Mouse (Mus musculus): Measurements from ENCODE around the gene Gm45140.

Gene Gm45140

DNA sequence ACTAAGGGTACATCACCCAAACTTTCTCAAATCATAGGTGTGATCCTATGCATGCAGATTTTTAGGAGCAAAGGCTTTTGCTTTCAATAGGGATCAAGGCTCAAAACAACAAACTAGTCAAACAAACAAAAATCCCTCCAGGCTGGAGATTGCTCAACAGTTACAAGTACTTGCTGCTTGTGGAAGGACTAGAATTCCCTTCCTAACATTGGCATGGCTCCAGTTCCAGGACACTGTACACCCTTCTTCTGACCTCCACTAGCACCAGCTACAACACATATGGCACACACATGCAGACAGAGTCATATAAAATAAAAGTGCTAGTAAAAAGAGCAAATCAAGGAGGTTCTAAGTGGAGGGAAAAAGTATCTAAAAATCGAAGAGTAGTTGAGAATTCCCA, 11.2 kb upstream of the Gm45140 start:
- DNase-seq (ENCODE audit: inconsistent age in 2 of 2, low spot score in 1 of 2), result peak in 1 of 2 experiments; percentile 70

DNA sequence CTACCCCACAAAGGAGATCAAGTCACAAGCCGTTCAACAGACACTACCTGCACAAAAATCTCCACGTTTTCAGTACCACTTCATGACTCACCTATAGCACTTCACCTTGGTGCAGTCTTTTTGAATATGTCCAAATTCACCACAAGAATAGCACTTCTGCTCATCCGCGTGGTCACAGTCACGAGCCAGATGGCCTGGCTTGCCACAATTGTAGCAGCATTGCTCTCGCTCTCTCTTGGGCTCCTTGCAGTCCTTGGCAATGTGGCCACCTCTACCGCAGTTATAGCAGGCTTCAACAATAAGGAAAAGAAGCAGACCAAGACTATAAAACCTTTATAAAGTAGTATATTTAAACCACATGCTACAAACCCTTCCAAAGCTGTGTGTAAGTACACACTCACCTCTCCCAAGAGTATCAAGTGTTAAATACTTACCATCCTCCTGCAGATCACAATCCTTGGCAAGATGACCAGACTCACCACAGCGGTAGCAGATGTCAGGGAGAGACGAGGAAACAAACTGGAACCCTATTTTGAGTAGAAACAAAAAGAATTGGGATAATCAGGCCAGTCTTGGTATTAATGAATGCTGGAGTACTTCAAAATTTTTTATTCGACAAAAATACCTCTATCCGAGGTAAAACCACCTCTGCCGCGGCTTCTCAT, 9.6 kb upstream of the Gm45140 start:
- DNase-seq (ENCODE audit: inconsistent age in 2 of 2, low spot score in 1 of 2), result no peak

DNA sequence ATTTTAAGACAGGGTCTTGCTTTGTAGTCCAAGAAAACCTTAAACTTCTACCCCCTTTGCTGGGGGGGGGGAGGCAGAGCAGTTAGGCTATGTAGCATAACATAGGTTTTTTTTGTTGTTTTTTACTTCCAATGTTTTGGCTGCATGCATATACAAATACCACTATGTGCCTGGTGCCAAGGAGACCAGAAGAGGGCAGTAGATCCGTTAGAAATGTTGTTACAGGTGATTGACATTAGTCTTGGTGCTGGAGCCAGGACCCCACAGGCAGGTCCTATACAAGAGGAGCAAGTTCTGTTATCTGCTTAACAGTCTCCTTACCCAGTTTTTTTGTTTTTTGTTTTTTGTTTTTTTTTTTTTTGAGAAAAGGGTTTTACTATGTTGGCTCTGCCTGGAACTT, 6.7 kb upstream of the Gm45140 start:
- no peak for DNase-seq (ENCODE audit: inconsistent age in 2 of 2, low spot score in 1 of 2)

DNA sequence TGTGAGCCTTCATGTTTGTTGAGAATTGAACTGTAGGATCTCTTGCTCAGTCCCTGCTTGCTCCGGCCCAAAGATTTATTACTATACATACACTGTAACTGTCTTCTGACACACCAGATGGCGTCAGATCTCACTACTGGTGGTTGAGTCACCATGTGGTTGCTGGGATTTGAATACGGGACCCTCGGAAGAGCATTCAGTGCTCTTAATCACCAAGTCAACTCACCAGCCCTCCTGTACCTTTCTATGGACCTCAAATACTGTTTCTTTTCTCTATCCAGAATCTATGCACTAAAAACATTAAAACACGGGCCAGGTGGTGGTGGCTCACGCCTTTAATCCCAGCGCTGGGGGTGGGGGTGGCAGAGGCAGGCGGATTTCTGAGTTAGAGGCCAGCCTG, 6.0 kb upstream of the Gm45140 start:
- no peak for DNase-seq (ENCODE audit: inconsistent age in 2 of 2, low spot score in 1 of 2)

DNA sequence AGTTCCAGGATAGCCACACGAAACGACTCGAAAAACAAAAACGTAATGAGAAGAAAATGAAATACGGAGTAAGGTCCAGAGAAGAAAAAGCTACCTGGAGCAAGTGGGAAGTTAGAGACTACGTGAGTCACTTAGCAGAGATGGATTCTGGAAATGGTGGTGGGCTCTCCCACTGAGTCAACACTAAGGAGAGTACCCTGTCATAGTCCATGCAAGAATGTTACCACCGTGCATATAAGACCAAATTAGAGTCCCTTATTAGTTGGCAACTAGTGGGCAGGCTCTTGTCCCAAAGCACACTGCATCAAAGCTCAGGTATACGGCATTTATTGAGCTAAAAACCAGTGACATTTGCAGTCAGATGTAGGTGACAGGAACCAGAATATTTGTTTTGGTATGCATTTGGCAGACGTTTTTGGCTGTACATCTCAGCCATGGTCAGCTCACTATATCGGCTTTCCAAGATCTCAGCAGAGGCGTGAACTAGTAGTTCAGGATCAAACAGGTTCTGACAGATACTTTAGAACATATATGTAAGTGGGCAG, 4.3 kb upstream of the Gm45140 start:
- DNase-seq (ENCODE audit: inconsistent age in 2 of 2, low spot score in 1 of 2), result no peak

DNA sequence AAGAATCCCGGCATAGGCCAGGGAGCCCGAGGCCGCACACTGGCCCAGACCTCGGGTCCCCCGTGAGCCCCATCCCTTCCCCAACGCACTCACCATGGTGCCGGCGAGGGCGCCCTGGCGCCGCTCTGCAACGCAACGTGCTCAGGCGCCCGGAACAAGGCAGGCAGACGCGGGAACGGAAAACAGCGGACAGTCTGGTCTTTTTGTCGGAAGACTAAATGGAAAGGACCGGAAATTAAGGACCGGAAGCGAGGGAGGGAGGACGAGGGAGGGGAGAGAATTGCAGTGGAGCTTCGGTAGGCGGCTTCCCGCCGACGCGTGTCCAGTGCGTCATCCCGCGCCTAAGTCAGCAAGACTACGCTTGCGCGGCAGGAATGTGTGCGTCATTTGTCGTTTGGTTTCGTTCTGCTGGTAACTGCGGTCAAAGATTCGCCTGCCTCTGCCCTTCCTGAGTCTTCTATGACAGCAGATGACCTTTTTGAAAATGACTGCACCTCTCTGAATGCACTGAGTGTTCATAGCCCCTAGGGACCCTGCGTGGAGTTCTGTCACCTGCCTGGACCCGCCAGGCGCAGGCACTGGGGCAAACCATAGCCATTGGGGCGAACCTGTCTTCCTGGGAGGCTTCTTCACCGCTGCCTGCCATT, 3.1 kb upstream of the Gm45140 start, which contains the start of gene Isy1:
Isy1 (minus strand) TSS at position 248 of the 647 bp plus-strand sequence.
- peak; percentile 97 to 99 for DNase-seq (ENCODE audit: inconsistent age in 2 of 2, low spot score in 1 of 2)

DNA sequence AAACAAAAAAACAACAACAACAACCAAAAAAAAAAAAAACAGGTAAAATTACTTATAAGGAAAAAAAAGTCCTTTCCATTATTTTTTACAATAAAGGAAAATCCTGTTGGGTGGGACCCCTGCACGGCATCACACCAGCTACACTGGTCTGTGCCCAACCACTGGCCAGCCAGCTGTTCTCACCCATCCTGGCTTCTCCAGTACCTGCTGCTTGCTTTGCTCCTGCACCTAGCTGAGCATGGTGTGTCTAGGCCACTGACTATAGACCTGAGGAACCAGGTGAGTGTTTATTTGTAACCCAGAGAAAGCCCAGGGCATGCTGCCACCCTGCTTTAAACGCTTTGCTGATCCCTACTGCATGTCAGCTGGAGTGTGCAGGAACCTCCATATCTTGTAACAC, 15.2 kb downstream of the Gm45140 start:
- no peak for DNase-seq (ENCODE audit: inconsistent age in 2 of 2, low spot score in 1 of 2)

DNA sequence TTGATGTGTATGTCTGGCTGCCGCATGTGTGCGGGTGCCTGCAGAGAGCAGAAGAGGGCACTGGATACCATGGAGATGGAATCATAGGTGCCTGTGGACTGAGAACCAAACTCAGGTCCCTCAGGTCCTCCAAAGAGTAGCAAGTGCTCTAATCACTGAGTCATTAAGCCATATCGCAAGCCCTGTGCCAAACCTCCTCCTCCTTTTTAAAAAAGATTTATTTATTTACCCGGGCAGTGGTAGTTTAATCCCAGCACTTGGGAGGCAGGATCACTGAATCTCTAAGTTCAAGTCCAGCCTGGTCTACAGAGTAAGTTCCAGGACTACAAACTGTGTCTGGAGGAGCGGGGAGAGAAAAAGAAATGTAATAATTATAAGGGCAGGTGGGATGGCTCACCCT, 21.1 kb downstream of the Gm45140 start:
- DNase-seq (ENCODE audit: inconsistent age in 2 of 2, low spot score in 1 of 2), result no peak

DNA sequence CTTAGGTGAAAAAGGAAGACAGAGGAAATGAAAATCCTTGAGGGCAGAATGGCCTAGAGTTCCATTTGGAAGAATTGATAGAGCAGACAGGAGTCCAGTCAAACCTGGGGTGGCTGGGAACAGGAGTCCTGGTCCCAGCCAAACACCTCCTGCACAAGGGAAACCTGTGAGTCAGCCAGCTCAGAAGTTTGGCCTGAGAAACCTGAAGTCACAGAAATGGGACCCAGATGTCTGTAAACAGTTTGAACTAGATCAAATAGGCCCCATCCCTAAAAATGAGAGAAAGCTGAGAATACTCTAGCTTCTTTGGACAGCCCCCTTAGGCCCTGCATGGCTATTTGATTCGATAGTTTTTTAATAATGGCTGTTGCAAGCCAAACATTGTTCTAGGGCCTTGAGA, 22.9 kb downstream of the Gm45140 start:
- no peak for DNase-seq (ENCODE audit: inconsistent age in 2 of 2, low spot score in 1 of 2)

DNA sequence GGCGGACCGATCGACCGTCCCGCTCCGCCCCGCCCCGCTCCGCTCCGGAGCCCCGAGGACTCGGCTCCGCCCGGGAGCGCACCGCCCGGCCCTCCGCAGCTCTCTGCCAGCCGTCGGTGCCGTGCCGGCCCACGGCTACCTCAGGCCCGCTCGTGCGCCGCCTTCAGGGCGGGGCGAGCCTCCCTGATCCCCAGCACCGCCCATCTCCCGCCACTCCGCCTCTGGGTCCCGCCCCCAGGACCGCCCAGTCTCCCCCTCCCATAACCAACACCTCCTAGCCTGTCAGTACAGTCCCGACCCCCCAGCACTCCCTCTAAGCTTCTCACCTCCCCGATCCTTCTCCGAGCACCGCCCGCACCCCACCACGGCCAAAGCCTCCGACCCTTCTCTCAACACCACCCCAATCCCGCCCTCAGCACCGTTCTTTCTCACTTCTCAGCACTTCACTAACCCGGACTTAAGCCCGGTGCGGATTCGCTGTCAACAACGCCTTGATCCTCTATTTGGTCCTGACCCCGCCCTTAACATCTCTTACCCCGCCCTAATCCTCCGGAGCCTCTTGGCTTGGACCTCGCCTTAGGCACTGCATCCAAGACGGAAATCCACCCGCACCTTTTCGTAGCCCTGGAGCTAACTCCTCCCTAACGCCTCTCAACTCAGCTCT, 23.8 kb downstream of the Gm45140 start, which contains the start of gene Rab43:
Rab43 (minus strand) TSS at position 490 of the 664 bp plus-strand sequence.
- DNase-seq (ENCODE audit: inconsistent age in 2 of 2, low spot score in 1 of 2), result peak; percentile 96 to 99

DNA sequence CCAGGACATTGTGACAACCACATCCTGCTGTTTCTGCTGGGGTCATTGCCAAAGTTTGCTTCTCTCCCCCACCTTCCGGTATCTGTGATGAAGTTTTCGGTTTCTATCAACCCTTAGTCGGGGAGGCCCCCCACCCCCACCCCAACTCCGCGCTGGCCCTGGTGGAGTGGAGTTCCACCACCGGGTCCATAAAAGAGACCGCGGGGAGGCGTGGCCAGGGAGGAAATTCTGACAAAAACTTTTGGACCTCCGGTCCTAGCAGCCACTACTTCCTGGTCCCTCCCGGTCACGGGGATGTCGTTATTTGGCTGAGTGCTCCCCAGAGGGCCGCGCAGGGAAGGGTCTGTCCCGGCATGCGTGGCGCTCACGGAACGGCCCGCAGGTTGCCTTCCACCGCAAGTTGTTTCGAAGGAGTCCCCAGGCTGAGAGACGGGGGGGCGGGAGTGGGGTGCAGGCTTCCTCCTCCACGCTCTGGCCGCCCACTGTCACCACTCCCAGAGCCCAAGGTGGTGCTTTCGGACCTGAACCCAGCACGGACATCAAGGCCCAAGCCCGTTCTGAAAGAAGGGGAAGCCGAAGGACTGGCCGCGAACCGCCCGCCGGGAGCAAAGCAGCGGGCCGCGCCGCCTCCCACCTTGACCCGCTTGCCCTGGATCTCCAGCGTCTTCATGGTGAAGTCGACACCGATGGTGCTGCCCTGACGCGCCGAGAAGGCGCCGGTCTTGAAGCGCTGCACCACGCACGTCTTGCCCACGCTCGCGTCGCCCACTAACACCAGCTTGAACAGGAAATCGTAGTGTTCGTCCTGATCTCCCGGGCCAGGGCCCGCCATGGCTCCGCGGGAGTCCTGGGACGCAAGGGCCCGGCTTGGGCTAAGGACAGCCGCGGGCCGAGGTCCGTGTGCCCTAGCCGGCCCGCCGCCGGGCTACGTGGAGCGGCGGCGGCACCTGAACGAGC, 24.6 kb downstream of the Gm45140 start:
- peak; percentile 79 to 91 for DNase-seq (ENCODE audit: inconsistent age in 2 of 2, low spot score in 1 of 2)

DNA sequence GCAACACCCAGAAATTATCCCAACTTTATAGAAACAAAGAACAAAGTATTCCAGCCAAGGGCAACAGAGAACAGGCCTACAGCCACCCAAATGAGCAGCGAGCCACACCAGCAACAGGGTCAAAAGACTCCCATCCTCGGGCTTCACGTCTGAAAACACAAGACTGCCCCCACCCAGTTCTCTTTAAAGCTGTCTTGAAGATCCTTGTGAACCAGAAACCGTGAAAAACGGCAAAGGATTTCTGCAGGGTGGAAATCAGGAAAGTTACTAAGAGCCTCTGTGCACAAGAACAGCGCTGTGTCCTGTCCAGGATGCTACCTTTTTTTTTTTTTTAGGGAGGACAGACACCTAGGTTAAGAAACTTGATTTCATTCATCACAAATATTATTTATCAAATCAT, 25.3 kb downstream of the Gm45140 start:
- DNase-seq (ENCODE audit: inconsistent age in 2 of 2, low spot score in 1 of 2), result no peak

DNA sequence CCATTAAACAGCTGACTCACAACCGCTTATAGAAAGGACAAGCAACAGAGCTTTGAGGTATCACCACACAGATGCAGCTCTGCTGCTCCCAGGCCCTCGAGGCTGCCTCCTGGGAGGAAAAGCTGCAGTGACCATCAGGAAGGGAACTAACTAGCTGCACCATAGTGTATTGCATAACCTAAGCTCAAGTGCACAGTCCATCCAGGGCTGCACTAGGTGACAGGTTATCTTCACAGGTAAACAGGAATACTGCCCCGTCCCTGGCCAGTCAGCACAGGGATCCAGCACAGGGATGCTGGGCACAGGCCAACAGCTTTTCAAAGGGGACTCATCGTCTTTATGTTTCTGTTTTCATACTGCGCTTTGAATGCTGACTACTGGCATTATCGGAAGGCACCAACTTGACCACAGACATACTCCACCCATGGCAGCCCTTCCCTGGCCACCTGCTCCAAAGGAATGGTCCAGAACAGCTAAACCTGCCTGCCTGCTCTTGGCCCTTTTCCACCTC, 25.9 kb downstream of the Gm45140 start:
- DNase-seq (ENCODE audit: inconsistent age in 2 of 2, low spot score in 1 of 2), result peak in 1 of 2 experiments; percentile 43

DNA sequence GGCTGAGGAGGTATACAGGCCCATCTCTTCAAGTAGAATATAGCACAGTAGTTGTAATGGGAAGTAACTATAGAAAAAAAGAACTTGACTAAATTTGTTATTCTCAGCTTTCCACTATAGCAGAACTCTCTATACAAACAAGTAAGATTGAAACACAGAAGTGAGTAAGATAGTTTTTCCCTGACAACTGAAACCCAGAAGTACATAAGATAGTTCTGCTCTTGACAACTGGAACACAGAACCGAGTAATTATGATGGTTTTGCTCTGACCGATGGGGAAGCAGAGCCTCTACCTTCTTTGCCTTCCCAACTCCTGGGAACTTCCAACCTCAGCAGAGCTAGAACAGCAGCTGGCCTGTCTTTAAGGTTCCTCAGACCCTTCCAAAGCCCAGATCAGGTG, 26.5 kb downstream of the Gm45140 start:
- no peak for DNase-seq (ENCODE audit: inconsistent age in 2 of 2, low spot score in 1 of 2)

DNA sequence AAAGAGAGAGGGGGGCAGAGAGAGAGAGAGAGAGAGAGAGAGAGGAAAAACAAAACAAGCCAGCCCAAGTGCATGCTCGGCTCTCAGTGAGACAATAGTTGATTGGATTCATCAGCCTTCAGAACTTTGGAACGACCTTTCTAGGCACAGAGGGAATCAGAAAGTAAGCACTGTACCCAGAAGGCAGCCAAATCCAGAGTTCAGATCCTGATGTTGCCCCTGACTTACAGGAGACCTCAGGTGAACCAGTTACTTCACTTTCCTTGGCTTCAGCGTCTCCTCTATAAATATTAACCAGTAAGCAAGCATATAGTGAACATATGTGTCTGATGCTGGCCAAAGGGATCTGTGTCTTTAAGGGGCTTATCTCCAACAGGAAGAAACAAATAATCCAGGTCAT, 27.1 kb downstream of the Gm45140 start:
- DNase-seq (ENCODE audit: inconsistent age in 2 of 2, low spot score in 1 of 2), result no peak

DNA sequence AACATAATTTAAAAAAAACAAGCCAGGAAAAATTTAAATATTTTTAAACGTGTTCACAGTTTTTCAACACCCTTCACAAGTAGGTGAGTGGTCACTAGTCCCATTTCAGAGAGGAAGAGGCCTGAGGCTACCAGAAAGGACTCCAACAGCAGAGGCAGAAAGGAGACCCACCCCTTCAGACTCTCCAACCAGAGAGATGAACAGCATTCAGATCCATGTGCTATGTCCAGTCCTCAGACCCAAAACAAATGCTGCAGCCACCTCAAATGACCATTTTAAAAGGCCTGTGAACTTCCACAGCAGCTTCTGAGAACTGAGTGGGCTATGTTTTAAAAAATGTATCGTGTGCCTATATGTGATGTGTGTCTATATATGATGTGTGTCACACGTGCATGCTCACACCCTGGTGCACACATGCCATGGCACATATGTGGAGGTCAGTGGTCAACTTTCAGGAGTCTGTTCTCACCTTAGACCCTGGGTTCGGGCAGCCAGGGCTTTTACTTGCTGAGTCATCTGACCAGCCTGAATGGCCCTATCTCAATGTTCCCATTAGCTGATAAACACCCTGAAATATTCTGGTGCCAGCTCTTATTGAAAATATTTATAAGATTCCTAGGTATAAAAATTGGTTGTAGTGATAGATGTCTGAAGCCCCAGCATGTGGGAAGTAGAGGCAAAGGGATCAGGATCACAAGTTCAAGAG, 27.7 kb downstream of the Gm45140 start:
- DNase-seq (ENCODE audit: inconsistent age in 2 of 2, low spot score in 1 of 2), result peak in 1 of 2 experiments; percentile 27

DNA sequence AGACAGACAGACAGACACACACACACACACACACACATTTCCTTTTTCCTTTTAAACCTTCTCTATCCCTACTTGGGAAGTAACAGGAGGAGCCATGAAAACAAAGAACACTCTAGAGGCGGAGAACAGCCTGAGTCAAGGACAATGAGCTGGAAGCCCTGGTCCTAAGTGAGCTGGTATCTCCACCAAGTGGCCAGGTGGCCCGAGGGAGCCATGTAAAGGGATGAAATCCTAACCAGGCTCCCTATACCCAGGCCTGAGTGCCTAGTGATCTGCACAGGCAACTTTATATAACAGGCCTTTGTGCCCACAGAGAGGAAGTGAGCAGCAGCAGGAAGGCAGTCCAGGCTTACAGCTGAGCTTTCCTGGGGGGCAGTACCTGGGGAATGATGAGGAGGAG, 28.7 kb downstream of the Gm45140 start:
- peak; percentile 43 to 68 for DNase-seq (ENCODE audit: inconsistent age in 2 of 2, low spot score in 1 of 2)

DNA sequence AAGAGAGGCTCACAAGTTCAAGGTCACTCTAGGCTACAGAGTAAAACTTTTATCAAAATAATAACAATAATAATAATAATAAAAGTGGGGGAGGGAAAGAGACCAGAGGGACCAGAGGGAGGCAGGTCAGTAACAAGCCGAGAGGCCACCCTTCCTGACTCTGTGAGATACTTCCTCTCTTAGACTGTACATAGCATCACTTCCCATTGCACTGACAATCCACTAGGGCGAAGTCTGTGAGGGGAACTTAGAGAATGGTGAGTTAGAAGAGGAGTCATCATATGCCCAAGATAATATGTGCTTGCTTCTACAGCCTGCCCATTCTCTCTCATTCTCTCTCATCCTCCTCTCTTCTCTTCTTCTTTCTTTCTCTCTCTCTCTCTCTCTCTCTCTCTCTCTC, 29.6 kb downstream of the Gm45140 start:
- peak in 1 of 2 experiments; percentile 45 for DNase-seq (ENCODE audit: inconsistent age in 2 of 2, low spot score in 1 of 2)

DNA sequence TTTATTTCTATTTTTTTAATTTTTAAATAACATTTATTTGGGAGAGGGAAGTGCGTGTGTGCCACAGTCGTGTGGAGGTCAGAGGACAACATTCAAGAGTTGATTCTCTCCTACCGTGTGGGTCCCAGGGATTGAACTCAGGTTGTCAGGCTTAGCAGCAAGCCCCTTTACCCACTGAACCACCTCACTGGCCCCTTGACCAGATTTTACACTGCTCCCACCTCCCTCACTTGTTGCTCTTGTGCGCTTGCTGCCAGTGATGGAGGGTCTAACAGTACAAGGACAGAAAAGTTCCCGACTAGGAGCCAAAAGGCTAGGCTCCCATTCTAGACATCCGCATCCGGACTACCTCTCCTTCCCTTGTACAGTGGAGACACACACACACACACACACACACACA, 30.1 kb downstream of the Gm45140 start:
- no peak for DNase-seq (ENCODE audit: inconsistent age in 2 of 2, low spot score in 1 of 2)

DNA sequence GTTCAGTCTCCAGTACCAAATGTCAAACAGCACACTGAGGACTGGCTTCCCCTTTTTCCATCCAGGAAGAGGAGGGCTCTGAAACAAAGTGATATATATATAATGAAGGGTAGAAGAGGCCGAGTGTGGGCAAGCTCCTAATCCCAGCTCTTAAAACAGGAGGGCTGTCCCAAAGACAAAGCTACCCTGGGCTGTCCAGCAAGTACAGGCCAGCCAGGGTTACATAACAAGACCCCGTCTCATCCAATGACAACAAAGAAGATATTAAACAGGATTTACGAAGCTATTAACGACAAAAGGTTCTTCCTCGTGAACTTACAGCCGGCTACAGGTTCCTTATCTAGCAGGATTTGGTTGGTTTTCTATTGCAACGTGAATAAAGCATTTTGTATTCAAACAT, 30.7 kb downstream of the Gm45140 start:
- DNase-seq (ENCODE audit: inconsistent age in 2 of 2, low spot score in 1 of 2), result peak in 1 of 2 experiments; percentile 25

All from adrenal gland, adult (tissue).